Mouse (Mus musculus) spleen, adult 2 months (tissue): Measurements from ENCODE around the gene Papss2.

ENCODE experiments used
- CTCF ChIP-seq: fragments of 200-500 bp; IDR thresholded peaks from 2 replicates; pipeline ENCODE4 v1.5.1; 2011; ENCODE audit warnings: mild to moderate bottlenecking, inconsistent platforms; ENCODE audit not compliant: insufficient read depth, insufficient read length, insufficient replicate concordance; ENCODE audit errors: extremely low read depth
- POLR2A ChIP-seq: fragments of 200-500 bp; IDR thresholded peaks from 2 replicates; pipeline ENCODE4 v1.6.1; 2011; ENCODE audit warnings: low read depth, low read length, inconsistent platforms

GRCm38 (mm10) chr19:32651046-32651445, 55.5 kb downstream of the Papss2 start:
- TF ChIP-seq CTCF (no peak), POLR2A (no peak)
